Mouse (Mus musculus) G1E (cell line): ENCODE results near the gene Slc2a13. TPM values are rescaled to one million over a fixed set of nuclear protein-coding genes. Genes with fewer than 3 reads are reported as not detected.

Source experiments
- ATAC-seq: 2 replicates; pipeline ENCODE4 v1.8.0; 2016; ENCODE audit warnings: mild to moderate bottlenecking; ENCODE audit not compliant: insufficient number of reproducible peaks, poor library complexity, low FRiP score, severe bottlenecking; ENCODE audit errors: extremely low read depth
- DNase-seq: peaks from one replicate; pipeline ENCODE4 v3.0.0; 2012; ENCODE audit warnings: low spot score
- H3K27me3 ChIP-seq: 2 replicates; pipeline ENCODE4 v1.6.1; 2012; ENCODE audit warnings: mild to moderate bottlenecking, low read length, inconsistent platforms; ENCODE audit not compliant: insufficient read depth
- H3K36me3 ChIP-seq: replicated peaks from 2 replicates; pipeline ENCODE3; 2012; ENCODE audit warnings: mild to moderate bottlenecking, inconsistent platforms
- H3K4me1 ChIP-seq: 2 replicates; pipeline ENCODE4 v1.6.1; 2012; ENCODE audit warnings: low read depth, low read length, inconsistent platforms, mixed read lengths; ENCODE audit not compliant: insufficient read depth
- H3K4me3 ChIP-seq: 2 replicates; pipeline ENCODE4 v1.5.1; 2012; ENCODE audit warnings: low read depth, mild to moderate bottlenecking, inconsistent platforms, low read length, moderate library complexity, mixed read lengths
- H3K9me3 ChIP-seq: replicated peaks from 2 replicates; pipeline ENCODE4 v1.6.1; 2012; ENCODE audit warnings: inconsistent platforms
- CTCF ChIP-seq: IDR thresholded peaks from 2 replicates; pipeline ENCODE4 v1.5.1; 2012; ENCODE audit warnings: low read depth, low read length, inconsistent platforms, mixed read lengths
- GATA1 ChIP-seq: IDR thresholded peaks from 2 replicates; pipeline ENCODE4 v1.6.1; 2012; ENCODE audit warnings: borderline replicate concordance, low read length, inconsistent platforms, mixed read lengths
- GATA2 ChIP-seq: IDR thresholded peaks from 2 replicates; pipeline ENCODE4 v1.6.1; 2012; ENCODE audit warnings: low read depth, low read length, inconsistent platforms, borderline replicate concordance
- POLR2AphosphoS5 ChIP-seq: IDR thresholded peaks from 2 replicates; pipeline ENCODE4 v1.6.1; 2012; ENCODE audit warnings: low read depth, low read length, inconsistent platforms; ENCODE audit not compliant: insufficient replicate concordance
- TAL1 ChIP-seq: conservative IDR thresholded peaks from 2 replicates; pipeline ENCODE4 v1.6.1; 2012; ENCODE audit warnings: low read depth, low read length, inconsistent platforms, mixed read lengths
- polyA plus RNA-seq: library from polyadenylated mRNA; stranded (reverse); fragments of >175 nt; gene quantifications from 2 replicates; pipeline ENCODE4 v1.2.3, GENCODE M21; 2012
- total RNA-seq, 2 experiments: library from RNA; stranded (forward) in 1 of 2; stranded (reverse) in 1 of 2; fragments of 200-1000 nt in 1 of 2; fragments of >200 nt in 1 of 2; fragmentation: Nextera tagmentation in 1 of 2; gene quantifications; 2 replicates each; pipeline ENCODE4 v1.2.3; 2014 to 2017

Gene Slc2a13
- total and polyA plus RNA-seq, 3 experiments, result 0.05 TPM; not detected in 2

DNA sequence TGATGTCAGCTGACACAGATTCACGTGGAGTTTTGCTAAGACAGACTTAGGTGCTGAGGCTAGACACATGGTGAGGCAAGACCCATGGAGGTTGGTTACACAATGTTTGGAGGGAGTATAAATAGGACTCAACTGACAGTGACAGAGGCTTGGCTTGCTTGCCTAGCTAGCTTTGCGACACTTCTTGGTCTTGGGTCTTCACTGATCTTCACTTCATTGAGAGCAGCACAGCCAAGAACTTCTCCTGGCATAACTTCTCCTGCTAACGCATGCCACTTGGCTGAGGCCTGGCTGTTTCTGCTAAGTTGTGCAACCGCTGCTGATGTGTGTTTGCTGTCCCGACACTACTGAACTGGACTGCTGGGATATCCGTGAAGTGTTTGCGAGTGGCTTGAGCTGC, 290.2 kb downstream of the Slc2a13 start:
- Histone ChIP-seq H3K4me1 (no peaks in the 10 kb centered on the region), H3K4me3 (no peak overlapping the region), H3K27me3 (no peaks in the 10 kb centered on the region), H3K9me3 (peaks cover 39% of the 10 kb centered on the region), H3K36me3 (no peaks in the 10 kb centered on the region)
- no peak for ATAC-seq
- no peak for DNase-seq
- TF ChIP-seq POLR2AphosphoS5, result no peak
- no peak for TF ChIP-seq TAL1
- no peak for TF ChIP-seq CTCF
- no peak for TF ChIP-seq GATA1
- no peak for TF ChIP-seq GATA2

DNA sequence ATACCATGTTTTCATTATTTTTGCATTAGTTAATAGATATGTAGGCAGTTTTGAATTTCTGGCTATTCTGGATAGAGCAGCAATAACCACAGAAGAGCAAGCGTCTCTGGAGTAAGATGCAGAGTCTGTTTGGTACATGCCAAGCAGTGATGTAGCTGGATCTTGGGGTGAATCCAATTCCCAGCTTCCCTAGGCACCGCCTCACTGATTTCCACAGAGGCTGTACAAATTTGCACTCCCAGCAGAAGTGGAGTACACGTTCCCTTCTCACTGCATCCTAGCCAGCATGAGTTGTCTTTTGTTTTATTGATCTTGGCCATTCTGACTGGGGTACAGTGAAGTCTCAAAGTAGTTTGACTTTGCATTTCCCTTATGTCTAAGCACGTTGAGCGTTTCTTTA, 291.5 kb downstream of the Slc2a13 start:
- no peak for DNase-seq

DNA sequence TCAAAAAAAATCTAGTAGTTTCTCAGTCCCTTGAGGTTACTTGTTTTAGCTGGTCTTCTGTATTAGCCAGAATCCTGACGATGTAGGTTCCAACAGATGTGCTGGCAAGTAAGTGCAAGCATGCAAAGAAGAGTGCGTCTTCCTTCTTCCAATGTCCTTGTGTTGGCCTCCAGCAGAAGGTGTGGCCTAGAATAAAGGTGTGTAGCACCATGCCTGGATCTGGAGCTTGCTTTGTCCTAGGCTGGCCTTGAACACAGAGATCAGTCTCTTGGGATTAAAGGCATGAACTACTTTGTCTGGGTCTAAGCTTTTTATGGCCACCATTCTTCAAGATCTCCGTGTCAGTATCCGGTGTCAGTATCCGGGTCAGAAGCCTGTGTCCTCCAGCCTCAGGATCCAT, 293.5 kb downstream of the Slc2a13 start:
- ATAC-seq (no peak), DNase-seq (no peak)
- H3K27me3 ChIP-seq, result no peaks in the 10 kb centered on the region
- H3K9me3 ChIP-seq, result peaks cover 37% of the 10 kb centered on the region
- no peak overlapping the region for H3K4me3 ChIP-seq
- H3K36me3 ChIP-seq, result no peaks in the 10 kb centered on the region
- H3K4me1 ChIP-seq, result no peaks in the 10 kb centered on the region
- no peak for TF ChIP-seq TAL1
- no peak for TF ChIP-seq POLR2AphosphoS5
- no peak for TF ChIP-seq GATA1
- no peak for TF ChIP-seq CTCF
- no peak for TF ChIP-seq GATA2

More for the DNA sequence above, 291.5 kb downstream of the Slc2a13 start:
- TF ChIP-seq GATA2 (no peak), GATA1 (no peak), POLR2AphosphoS5 (no peak), TAL1 (no peak), CTCF (no peak)
- H3K27me3 ChIP-seq, result no peaks in the 10 kb centered on the region
- no peaks in the 10 kb centered on the region for H3K36me3 ChIP-seq
- ATAC-seq, result no peak
- H3K9me3 ChIP-seq, result peaks cover 34% of the 10 kb centered on the region
- H3K4me3 ChIP-seq, result no peak overlapping the region
- H3K4me1 ChIP-seq, result no peaks in the 10 kb centered on the region

DNA sequence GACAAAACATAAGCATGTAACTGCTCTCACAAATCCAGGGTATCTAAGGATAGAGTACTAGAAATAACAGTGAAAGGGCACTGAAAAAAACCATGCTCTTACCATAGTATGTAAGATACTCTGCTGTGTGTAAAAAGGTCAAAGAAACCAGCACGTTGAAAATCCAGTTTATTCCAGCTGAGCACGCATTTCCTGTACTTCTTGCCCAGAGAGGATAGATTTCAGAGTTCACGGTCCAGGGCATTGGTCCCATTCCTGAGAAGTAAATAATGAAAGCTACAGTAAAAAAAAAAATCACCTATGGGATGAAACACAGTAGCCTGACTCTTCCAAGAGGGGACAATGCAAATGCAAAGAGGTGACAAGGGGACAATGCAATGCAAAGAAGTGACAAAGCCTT, 297.1 kb downstream of the Slc2a13 start:
- ATAC-seq (no peak), DNase-seq (no peak)
- no peak for TF ChIP-seq POLR2AphosphoS5
- no peak for TF ChIP-seq TAL1
- TF ChIP-seq GATA1, result no peak
- TF ChIP-seq CTCF, result no peak
- TF ChIP-seq GATA2, result no peak
- H3K4me1 ChIP-seq, result no peaks in the 10 kb centered on the region
- H3K9me3 ChIP-seq, result peaks cover 33% of the 10 kb centered on the region
- no peak overlapping the region for H3K4me3 ChIP-seq
- no peaks in the 10 kb centered on the region for H3K36me3 ChIP-seq
- no peaks in the 10 kb centered on the region for H3K27me3 ChIP-seq

DNA sequence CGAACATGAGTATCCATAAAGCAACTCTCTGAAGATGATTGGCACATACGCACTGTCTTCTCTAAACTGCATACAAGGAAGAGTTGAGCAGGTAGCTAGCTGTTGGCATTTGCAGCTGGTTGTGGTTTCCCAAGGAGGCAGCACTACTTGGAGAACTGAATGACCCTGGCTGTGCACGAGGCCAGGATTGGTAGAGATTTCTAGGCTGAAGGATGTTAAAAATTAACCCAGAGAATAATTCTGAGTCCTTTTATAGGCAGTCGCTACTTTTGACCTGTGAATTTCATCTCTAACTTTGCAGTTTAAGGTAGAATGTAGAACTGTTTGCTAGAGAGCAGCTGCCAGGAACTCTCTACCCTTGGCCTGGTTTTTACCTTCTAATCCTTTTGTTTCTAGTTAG, 304.5 kb downstream of the Slc2a13 start:
- TF ChIP-seq POLR2AphosphoS5 (no peak), CTCF (no peak), TAL1 (no peak), GATA2 (no peak), GATA1 (no peak)
- Histone ChIP-seq H3K4me1 (no peaks in the 10 kb centered on the region), H3K4me3 (no peak overlapping the region), H3K27me3 (no peaks in the 10 kb centered on the region), H3K9me3 (peaks cover 21% of the 10 kb centered on the region), H3K36me3 (no peaks in the 10 kb centered on the region)
- DNase-seq, result no peak
- no peak for ATAC-seq

DNA sequence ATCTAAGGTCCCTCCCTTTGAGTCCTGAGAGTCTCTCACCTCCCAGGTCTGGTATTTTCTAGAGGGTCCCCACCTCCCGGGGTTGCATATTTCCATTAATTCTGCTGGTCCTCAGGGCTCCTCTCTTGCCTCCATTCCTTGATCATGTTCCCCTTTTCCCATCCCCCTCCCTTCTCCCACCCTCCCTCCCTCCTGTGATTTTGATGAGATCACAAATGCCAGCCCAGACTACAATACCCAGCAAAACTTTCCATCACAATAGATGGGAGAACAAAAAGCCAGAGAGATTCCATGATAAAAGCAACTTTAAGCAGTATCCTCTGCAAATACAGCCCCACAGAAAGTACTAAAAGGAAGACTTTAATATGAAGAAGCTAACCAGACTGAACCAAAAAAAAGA, 309.1 kb downstream of the Slc2a13 start:
- Histone ChIP-seq H3K9me3 (peaks cover 17% of the 10 kb centered on the region), H3K4me3 (no peak overlapping the region), H3K36me3 (no peaks in the 10 kb centered on the region), H3K4me1 (no peaks in the 10 kb centered on the region), H3K27me3 (no peaks in the 10 kb centered on the region)
- TF ChIP-seq GATA1 (no peak), CTCF (no peak), TAL1 (no peak)
- ATAC-seq, result no peak
- no peak for DNase-seq

DNA sequence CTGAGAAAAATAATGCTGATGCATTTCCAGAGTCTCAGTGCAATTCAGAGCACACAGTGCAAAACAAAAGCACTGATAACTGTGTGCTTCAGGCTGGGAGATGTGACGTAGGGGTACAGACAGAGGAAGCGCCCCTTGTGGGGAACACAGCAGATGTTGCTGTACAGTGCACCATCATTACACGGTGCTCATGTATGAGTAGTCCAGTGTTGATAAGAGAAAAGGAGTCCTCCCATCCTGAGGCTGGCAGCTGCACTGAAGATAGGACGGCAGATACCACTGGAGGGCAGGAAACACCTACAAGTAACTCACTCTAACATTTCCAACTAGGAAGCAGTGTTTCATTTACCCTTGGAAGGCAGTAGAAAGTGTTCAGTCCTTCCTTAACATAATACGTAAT, 312.5 kb downstream of the Slc2a13 start:
- DNase-seq (no peak), ATAC-seq (no peak)
- H3K27me3 ChIP-seq, result no peaks in the 10 kb centered on the region
- H3K9me3 ChIP-seq, result peaks cover 30% of the 10 kb centered on the region
- TF ChIP-seq TAL1 (no peak), GATA1 (no peak), GATA2 (no peak), POLR2AphosphoS5 (no peak), CTCF (no peak)
- H3K4me3 ChIP-seq, result no peak overlapping the region
- H3K36me3 ChIP-seq, result no peaks in the 10 kb centered on the region
- no peaks in the 10 kb centered on the region for H3K4me1 ChIP-seq
